Mouse (Mus musculus): ENCODE results near the gene Susd4. TPM values are rescaled to one million over a fixed set of nuclear protein-coding genes. Genes with fewer than 3 reads are reported as not detected.
A peak's percentile ranks its signal among the peaks of the same experiment; 100 is the strongest.

The Susd4 gene
- polyA plus RNA-seq, 1 experiment from 2014 or later: 13.1 TPM

- ATAC-seq (replicated peaks; ENCODE audit: insufficient number of reproducible peaks, low FRiP score, low TSS enrichment, low read depth) (no peak), DNase-seq (ENCODE audit: low spot score) (no peak)
- WGBS: 60% methylated on average over 6 of the region's 6 CpGs
- no peak overlapping the region for H3K4me3 ChIP-seq (ENCODE audit: low read depth, low read length)
- no peaks in the 10 kb centered on the region for H3K9me3 ChIP-seq (replicated peaks; ENCODE audit: control insufficient read depth, low read length)
- no peak overlapping the region for H3K9ac ChIP-seq (replicated peaks; ENCODE audit: low read length)
- H3K36me3 ChIP-seq (replicated peaks; ENCODE audit: control insufficient read depth, insufficient read depth, low read depth, low read length): no peaks in the 10 kb centered on the region
- H3K27me3 ChIP-seq (ENCODE audit: control insufficient read depth, insufficient read depth, low read length): no peaks in the 10 kb centered on the region
- H3K4me2 ChIP-seq (ENCODE audit: low read depth, low read length): no peak overlapping the region
- H3K4me1 ChIP-seq (ENCODE audit: control insufficient read depth, insufficient read depth, low read length): no peaks in the 10 kb centered on the region; the same call in 1 of the 2 replicates
- no peak overlapping the region for H3K27ac ChIP-seq (replicated peaks; ENCODE audit: low read depth, low read length)
These were observed 76.4 kb downstream of the Susd4 start for GRCm38 (mm10) chr1:182840011-182840410.

- no peak for ATAC-seq (replicated peaks; ENCODE audit: insufficient number of reproducible peaks, low FRiP score, low TSS enrichment, low read depth)
- no peak for DNase-seq (ENCODE audit: low spot score)
- Histone ChIP-seq H3K9ac (replicated peaks; ENCODE audit: low read length) (no peak overlapping the region), H3K4me1 (ENCODE audit: control insufficient read depth, insufficient read depth, low read length) (no peaks in the 10 kb centered on the region; the same call in 1 of the 2 replicates), H3K27me3 (ENCODE audit: control insufficient read depth, insufficient read depth, low read length) (no peaks in the 10 kb centered on the region), H3K9me3 (replicated peaks; ENCODE audit: control insufficient read depth, low read length) (no peaks in the 10 kb centered on the region), H3K4me3 (ENCODE audit: low read depth, low read length) (no peak overlapping the region), H3K4me2 (ENCODE audit: low read depth, low read length) (no peak overlapping the region), H3K27ac (replicated peaks; ENCODE audit: low read depth, low read length) (no peak overlapping the region), H3K36me3 (replicated peaks; ENCODE audit: control insufficient read depth, insufficient read depth, low read depth, low read length) (no peaks in the 10 kb centered on the region)
- 88% methylated on average over 6 of the region's 6 CpGs for WGBS
These were observed 76.9 kb downstream of the Susd4 start for GRCm38 (mm10) chr1:182840606-182841005.

- no peak overlapping the region for H3K27ac ChIP-seq (replicated peaks; ENCODE audit: low read depth, low read length)
- 71% methylated on average over 12 of the region's 12 CpGs for WGBS
- ATAC-seq (replicated peaks; ENCODE audit: insufficient number of reproducible peaks, low FRiP score, low TSS enrichment, low read depth): no peak
These were observed 85.9 kb downstream of the Susd4 start for GRCm38 (mm10) chr1:182849556-182849955.

GRCm38 (mm10) chr1:182850080-182850479 is 86.4 kb downstream of the Susd4 start:
- Histone ChIP-seq H3K4me2 (ENCODE audit: low read depth, low read length) (no peak overlapping the region), H3K27me3 (ENCODE audit: control insufficient read depth, insufficient read depth, low read length) (no peaks in the 10 kb centered on the region), H3K9ac (replicated peaks; ENCODE audit: low read length) (no peak overlapping the region), H3K27ac (replicated peaks; ENCODE audit: low read depth, low read length) (no peak overlapping the region), H3K4me3 (ENCODE audit: low read depth, low read length) (no peak overlapping the region), H3K36me3 (replicated peaks; ENCODE audit: control insufficient read depth, insufficient read depth, low read depth, low read length) (no peaks in the 10 kb centered on the region), H3K9me3 (replicated peaks; ENCODE audit: control insufficient read depth, low read length) (no peaks in the 10 kb centered on the region), H3K4me1 (ENCODE audit: control insufficient read depth, insufficient read depth, low read length) (no peaks in the 10 kb centered on the region)
- DNase-seq (ENCODE audit: low spot score): no peak
- ATAC-seq (replicated peaks; ENCODE audit: insufficient number of reproducible peaks, low FRiP score, low TSS enrichment, low read depth): no peak
- WGBS: 80% methylated on average over 1 of the region's 1 CpGs

More at GRCm38 (mm10) chr1:182849556-182849955, 85.9 kb downstream of the Susd4 start:
- H3K9me3 ChIP-seq (replicated peaks; ENCODE audit: control insufficient read depth, low read length): no peaks in the 10 kb centered on the region
- H3K9ac ChIP-seq (replicated peaks; ENCODE audit: low read length): no peak overlapping the region
- H3K27me3 ChIP-seq (ENCODE audit: control insufficient read depth, insufficient read depth, low read length): no peaks in the 10 kb centered on the region
- no peaks in the 10 kb centered on the region for H3K36me3 ChIP-seq (replicated peaks; ENCODE audit: control insufficient read depth, insufficient read depth, low read depth, low read length)
- H3K4me1 ChIP-seq (ENCODE audit: control insufficient read depth, insufficient read depth, low read length): no peaks in the 10 kb centered on the region
- no peak overlapping the region for H3K4me3 ChIP-seq (ENCODE audit: low read depth, low read length)
- DNase-seq (ENCODE audit: low spot score): no peak
- no peak overlapping the region for H3K4me2 ChIP-seq (ENCODE audit: low read depth, low read length)

- no peak for ATAC-seq (replicated peaks; ENCODE audit: insufficient number of reproducible peaks, low FRiP score, low TSS enrichment, low read depth)
- WGBS: 52% methylated on average over 6 of the region's 6 CpGs
These were observed 88.5 kb downstream of the Susd4 start for GRCm38 (mm10) chr1:182852158-182852557.

GRCm38 (mm10) chr1:182856636-182857035 is 93.0 kb downstream of the Susd4 start:
- H3K36me3 ChIP-seq (replicated peaks; ENCODE audit: control insufficient read depth, insufficient read depth, low read depth, low read length): no peaks in the 10 kb centered on the region
- WGBS: 64% methylated on average over 13 of the region's 13 CpGs
- no peak overlapping the region for H3K27ac ChIP-seq (replicated peaks; ENCODE audit: low read depth, low read length)
- ATAC-seq (replicated peaks; ENCODE audit: insufficient number of reproducible peaks, low FRiP score, low TSS enrichment, low read depth) (no peak), DNase-seq (ENCODE audit: low spot score) (no peak)
- no peaks in the 10 kb centered on the region for H3K4me1 ChIP-seq (ENCODE audit: control insufficient read depth, insufficient read depth, low read length)
- no peak overlapping the region for H3K9ac ChIP-seq (replicated peaks; ENCODE audit: low read length)
- no peaks in the 10 kb centered on the region for H3K27me3 ChIP-seq (ENCODE audit: control insufficient read depth, insufficient read depth, low read length)
- no peak overlapping the region for H3K4me3 ChIP-seq (ENCODE audit: low read depth, low read length)
- H3K4me2 ChIP-seq (ENCODE audit: low read depth, low read length): no peak overlapping the region
- no peaks in the 10 kb centered on the region for H3K9me3 ChIP-seq (replicated peaks; ENCODE audit: control insufficient read depth, low read length)

More at GRCm38 (mm10) chr1:182852158-182852557, 88.5 kb downstream of the Susd4 start:
- no peak for DNase-seq (ENCODE audit: low spot score)
- H3K27me3 ChIP-seq (ENCODE audit: control insufficient read depth, insufficient read depth, low read length): no peaks in the 10 kb centered on the region
- no peak overlapping the region for H3K27ac ChIP-seq (replicated peaks; ENCODE audit: low read depth, low read length)
- H3K9me3 ChIP-seq (replicated peaks; ENCODE audit: control insufficient read depth, low read length): no peaks in the 10 kb centered on the region
- H3K4me1 ChIP-seq (ENCODE audit: control insufficient read depth, insufficient read depth, low read length): no peaks in the 10 kb centered on the region
- H3K9ac ChIP-seq (replicated peaks; ENCODE audit: low read length): no peak overlapping the region
- H3K4me2 ChIP-seq (ENCODE audit: low read depth, low read length): no peak overlapping the region
- no peaks in the 10 kb centered on the region for H3K36me3 ChIP-seq (replicated peaks; ENCODE audit: control insufficient read depth, insufficient read depth, low read depth, low read length)
- no peak overlapping the region for H3K4me3 ChIP-seq (ENCODE audit: low read depth, low read length)

GRCm38 (mm10) chr1:182861671-182862358 is 98.2 kb downstream of the Susd4 start:
- no peak overlapping the region for H3K9ac ChIP-seq (replicated peaks; ENCODE audit: low read length)
- no peak overlapping the region for H3K4me2 ChIP-seq (ENCODE audit: low read depth, low read length)
- no peak overlapping the region for H3K27ac ChIP-seq (replicated peaks; ENCODE audit: low read depth, low read length)
- no peaks in the 10 kb centered on the region for H3K36me3 ChIP-seq (replicated peaks; ENCODE audit: control insufficient read depth, insufficient read depth, low read depth, low read length)
- ATAC-seq (replicated peaks; ENCODE audit: insufficient number of reproducible peaks, low FRiP score, low TSS enrichment, low read depth): peak; percentile 62; the same call in 1 of the 2 replicates
- DNase-seq (ENCODE audit: low spot score): no peak
- WGBS: 44% methylated on average over 7 of the region's 7 CpGs
- no peaks in the 10 kb centered on the region for H3K4me1 ChIP-seq (ENCODE audit: control insufficient read depth, insufficient read depth, low read length)
- no peaks in the 10 kb centered on the region for H3K27me3 ChIP-seq (ENCODE audit: control insufficient read depth, insufficient read depth, low read length)
- H3K4me3 ChIP-seq (ENCODE audit: low read depth, low read length): no peak overlapping the region
- H3K9me3 ChIP-seq (replicated peaks; ENCODE audit: control insufficient read depth, low read length): no peaks in the 10 kb centered on the region

- Histone ChIP-seq H3K4me3 (ENCODE audit: low read depth, low read length) (no peak overlapping the region), H3K27ac (replicated peaks; ENCODE audit: low read depth, low read length) (no peak overlapping the region), H3K9ac (replicated peaks; ENCODE audit: low read length) (no peak overlapping the region), H3K9me3 (replicated peaks; ENCODE audit: control insufficient read depth, low read length) (no peaks in the 10 kb centered on the region), H3K27me3 (ENCODE audit: control insufficient read depth, insufficient read depth, low read length) (no peaks in the 10 kb centered on the region), H3K36me3 (replicated peaks; ENCODE audit: control insufficient read depth, insufficient read depth, low read depth, low read length) (no peaks in the 10 kb centered on the region), H3K4me1 (ENCODE audit: control insufficient read depth, insufficient read depth, low read length) (no peaks in the 10 kb centered on the region), H3K4me2 (ENCODE audit: low read depth, low read length) (no peak overlapping the region)
- DNase-seq (ENCODE audit: low spot score) (no peak), ATAC-seq (replicated peaks; ENCODE audit: insufficient number of reproducible peaks, low FRiP score, low TSS enrichment, low read depth) (no peak)
- 94% methylated on average over 6 of the region's 6 CpGs for WGBS
These were observed 99.7 kb downstream of the Susd4 start for GRCm38 (mm10) chr1:182863396-182863795.

Data from embryonic facial prominence, embryonic 11.5 days (tissue).